Mouse (Mus musculus): ENCODE data around the gene Dnajc1. TPM values are rescaled to one million over a fixed set of nuclear protein-coding genes. Genes with fewer than 3 reads are reported as not detected.
A peak's percentile ranks its signal among the peaks of the same experiment; 100 is the strongest.

The Dnajc1 gene
- polyA plus RNA-seq, 1 experiment from 2014 or later: 36.0 TPM

DNA sequence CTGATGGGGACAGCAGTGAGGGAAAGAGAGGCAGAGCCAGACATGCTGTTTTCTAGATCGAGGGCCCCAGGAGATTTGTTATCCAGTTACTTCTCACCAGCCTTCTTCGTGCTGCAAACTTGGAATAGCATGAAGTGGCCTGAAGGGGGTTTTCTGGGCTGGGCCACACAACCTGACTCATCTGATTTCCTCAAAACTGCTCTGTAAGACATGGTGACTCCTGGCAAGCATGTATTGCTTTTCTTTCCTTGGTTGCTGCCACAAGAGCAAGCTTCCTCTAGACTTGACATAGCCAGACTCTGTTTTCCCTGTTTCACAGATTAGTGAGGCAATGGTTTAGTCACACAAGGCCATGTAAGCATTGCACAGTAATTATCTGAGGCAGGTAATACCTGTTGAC lies 178.6 kb downstream of the Dnajc1 start:
- Histone ChIP-seq H3K4me2 (replicated peaks; ENCODE audit: low read depth, low read length) (no peak overlapping the region), H3K9me3 (ENCODE audit: control insufficient read depth, low read length) (no peaks in the 10 kb centered on the region), H3K27ac (ENCODE audit: low read depth, low read length) (no peak overlapping the region), H3K9ac (ENCODE audit: low read depth, low read length) (no peak overlapping the region), H3K36me3 (ENCODE audit: control insufficient read depth, insufficient read depth, low read length) (peaks cover 74% of the 10 kb centered on the region), H3K4me1 (ENCODE audit: control insufficient read depth, insufficient read depth, low read length) (peaks cover 3% of the 10 kb centered on the region; the same call in 1 of the 2 replicates), H3K27me3 (ENCODE audit: control insufficient read depth, insufficient read depth, low read length) (no peaks in the 10 kb centered on the region), H3K4me3 (ENCODE audit: low read length) (no peak overlapping the region)
- ATAC-seq (ENCODE audit: low FRiP score, low TSS enrichment): no peak
- WGBS: 83% methylated on average over 2 of the region's 2 CpGs

DNA sequence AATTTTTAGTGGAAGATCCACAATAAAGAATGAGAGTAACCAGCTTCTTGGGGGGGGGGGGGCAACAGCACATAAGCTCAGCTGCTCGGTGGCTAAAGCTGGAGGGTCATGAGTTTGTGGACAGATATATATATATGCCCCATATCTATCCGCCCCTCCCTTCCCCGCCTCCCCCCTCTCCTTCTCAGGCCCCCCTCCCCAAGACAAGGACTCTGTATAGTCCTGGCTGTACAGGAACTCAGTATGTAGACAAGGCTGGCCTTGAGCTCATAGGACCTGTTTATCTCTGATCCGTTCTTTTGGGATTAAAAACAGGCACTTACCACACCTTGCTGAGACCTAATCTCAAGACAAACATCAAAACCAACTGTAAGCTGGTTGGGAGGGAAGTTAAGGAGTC lies 182.7 kb downstream of the Dnajc1 start:
- H3K4me1 ChIP-seq (ENCODE audit: control insufficient read depth, insufficient read depth, low read length): no peaks in the 10 kb centered on the region
- H3K36me3 ChIP-seq (ENCODE audit: control insufficient read depth, insufficient read depth, low read length): peaks cover 83% of the 10 kb centered on the region
- no peak for ATAC-seq (ENCODE audit: low FRiP score, low TSS enrichment)
- WGBS: 96% methylated on average over 4 of the region's 4 CpGs
- no peak overlapping the region for H3K4me3 ChIP-seq (ENCODE audit: low read length)
- no peak overlapping the region for H3K27ac ChIP-seq (ENCODE audit: low read depth, low read length)
- no peaks in the 10 kb centered on the region for H3K9me3 ChIP-seq (ENCODE audit: control insufficient read depth, low read length)
- H3K27me3 ChIP-seq (ENCODE audit: control insufficient read depth, insufficient read depth, low read length): no peaks in the 10 kb centered on the region
- H3K4me2 ChIP-seq (replicated peaks; ENCODE audit: low read depth, low read length): no peak overlapping the region
- no peak overlapping the region for H3K9ac ChIP-seq (ENCODE audit: low read depth, low read length)

DNA sequence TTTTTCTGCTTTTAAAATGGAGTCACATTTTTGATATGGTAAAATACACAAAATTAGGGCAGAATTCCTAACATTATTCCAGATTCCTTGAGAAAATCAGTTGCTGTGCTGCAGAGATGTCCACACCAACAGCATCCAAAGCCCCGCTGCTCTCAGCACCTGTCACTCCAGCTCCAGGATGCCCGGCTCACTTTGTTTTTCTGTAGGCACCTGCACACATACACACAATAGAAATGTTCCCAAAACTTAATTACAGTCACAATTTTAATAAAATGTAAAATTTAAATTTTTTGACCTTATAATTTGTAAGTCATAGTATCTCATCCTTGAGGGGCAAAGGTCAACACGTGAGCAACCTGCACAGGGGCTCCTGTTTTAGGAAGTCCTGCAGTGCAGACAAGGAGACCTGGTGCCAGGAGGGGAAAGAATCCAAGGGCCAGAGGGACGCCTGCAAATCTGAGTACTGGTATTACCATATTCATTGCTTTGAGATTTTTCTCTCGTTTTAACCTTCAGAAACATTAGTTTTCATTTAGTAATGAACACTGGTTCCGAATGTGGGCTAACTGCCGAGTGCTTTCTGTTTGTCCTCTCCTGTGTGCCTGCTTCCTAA lies 183.3 kb downstream of the Dnajc1 start:
- WGBS: 92% methylated on average over 7 of the region's 7 CpGs
- H3K9ac ChIP-seq (ENCODE audit: low read depth, low read length): no peak overlapping the region
- no peaks in the 10 kb centered on the region for H3K4me1 ChIP-seq (ENCODE audit: control insufficient read depth, insufficient read depth, low read length)
- H3K4me2 ChIP-seq (replicated peaks; ENCODE audit: low read depth, low read length): no peak overlapping the region
- no peak overlapping the region for H3K4me3 ChIP-seq (ENCODE audit: low read length)
- H3K36me3 ChIP-seq (ENCODE audit: control insufficient read depth, insufficient read depth, low read length): peaks cover 80% of the 10 kb centered on the region
- no peaks in the 10 kb centered on the region for H3K9me3 ChIP-seq (ENCODE audit: control insufficient read depth, low read length)
- no peak overlapping the region for H3K27ac ChIP-seq (ENCODE audit: low read depth, low read length)
- H3K27me3 ChIP-seq (ENCODE audit: control insufficient read depth, insufficient read depth, low read length): no peaks in the 10 kb centered on the region
- no peak for ATAC-seq (ENCODE audit: low FRiP score, low TSS enrichment)

DNA sequence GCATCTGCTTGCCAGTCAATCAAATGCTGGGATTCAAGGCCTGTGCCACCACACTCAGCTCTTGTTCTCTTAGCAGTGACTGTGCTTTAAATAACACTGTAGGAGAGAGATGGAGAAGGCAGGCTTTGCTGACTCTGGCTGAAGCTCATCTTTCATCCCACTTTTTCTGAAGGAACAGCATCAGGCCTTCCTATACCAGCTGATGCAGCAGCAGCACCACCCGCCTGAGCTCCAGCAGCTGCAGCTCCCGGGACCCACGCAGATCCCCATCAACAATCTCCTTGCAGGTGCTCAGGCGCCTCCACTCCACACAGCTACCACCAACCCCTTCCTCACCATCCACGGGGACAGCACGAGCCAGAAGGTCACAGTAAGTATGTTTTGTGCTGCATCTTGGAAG lies 184.1 kb downstream of the Dnajc1 start:
- Histone ChIP-seq H3K9ac (ENCODE audit: low read depth, low read length) (no peak overlapping the region), H3K4me3 (ENCODE audit: low read length) (no peak overlapping the region), H3K27ac (ENCODE audit: low read depth, low read length) (no peak overlapping the region), H3K4me2 (replicated peaks; ENCODE audit: low read depth, low read length) (no peak overlapping the region), H3K9me3 (ENCODE audit: control insufficient read depth, low read length) (no peaks in the 10 kb centered on the region), H3K27me3 (ENCODE audit: control insufficient read depth, insufficient read depth, low read length) (no peaks in the 10 kb centered on the region), H3K4me1 (ENCODE audit: control insufficient read depth, insufficient read depth, low read length) (no peaks in the 10 kb centered on the region), H3K36me3 (ENCODE audit: control insufficient read depth, insufficient read depth, low read length) (peaks cover 80% of the 10 kb centered on the region)
- WGBS: 94% methylated on average over 6 of the region's 6 CpGs
- no peak for ATAC-seq (ENCODE audit: low FRiP score, low TSS enrichment)

DNA sequence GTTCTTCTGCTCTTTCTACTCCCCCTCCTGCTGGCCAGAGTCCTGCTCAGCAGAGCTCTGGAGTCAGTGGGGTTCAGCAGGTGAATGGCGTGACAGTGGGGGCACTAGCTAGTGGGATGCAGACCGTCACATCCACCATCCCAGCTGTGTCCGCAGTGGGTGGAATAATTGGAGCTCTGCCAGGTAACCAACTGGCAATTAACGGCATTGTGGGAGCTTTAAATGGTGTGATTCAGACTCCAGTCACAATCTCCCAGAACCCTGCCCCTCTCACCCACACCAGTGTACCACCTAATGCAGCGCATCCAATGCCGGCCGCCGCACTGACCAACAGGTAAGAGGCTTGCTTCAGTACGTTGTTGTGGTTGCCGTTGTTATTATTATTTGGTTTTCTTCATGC lies 185.8 kb downstream of the Dnajc1 start:
- no peak for ATAC-seq (ENCODE audit: low FRiP score, low TSS enrichment)
- peaks cover 75% of the 10 kb centered on the region for H3K36me3 ChIP-seq (ENCODE audit: control insufficient read depth, insufficient read depth, low read length)
- H3K27me3 ChIP-seq (ENCODE audit: control insufficient read depth, insufficient read depth, low read length): no peaks in the 10 kb centered on the region
- H3K9ac ChIP-seq (ENCODE audit: low read depth, low read length): no peak overlapping the region
- no peak overlapping the region for H3K4me2 ChIP-seq (replicated peaks; ENCODE audit: low read depth, low read length)
- H3K4me1 ChIP-seq (ENCODE audit: control insufficient read depth, insufficient read depth, low read length): no peaks in the 10 kb centered on the region
- no peaks in the 10 kb centered on the region for H3K9me3 ChIP-seq (ENCODE audit: control insufficient read depth, low read length)
- no peak overlapping the region for H3K4me3 ChIP-seq (ENCODE audit: low read length)
- 89% methylated on average over 10 of the region's 10 CpGs for WGBS
- no peak overlapping the region for H3K27ac ChIP-seq (ENCODE audit: low read depth, low read length)

DNA sequence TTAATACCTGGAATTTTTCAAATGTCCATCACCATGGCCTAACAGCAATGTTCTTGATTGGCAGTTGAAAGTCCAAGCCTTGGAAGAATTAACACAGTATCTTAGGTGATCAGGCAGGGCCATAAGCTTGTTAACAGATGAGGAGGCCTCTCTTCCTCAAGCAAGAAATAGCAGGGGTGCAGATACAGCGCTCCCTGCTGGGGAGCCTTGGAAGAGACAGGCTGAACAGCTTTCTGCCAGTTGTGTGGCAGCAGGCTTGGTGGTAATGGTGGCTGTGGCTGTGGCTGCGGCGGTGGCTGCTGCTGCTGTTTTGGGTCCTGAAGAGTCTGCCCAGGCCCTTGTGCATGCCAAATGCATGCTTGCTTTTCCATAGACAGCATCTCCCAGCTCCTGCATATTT lies 187.5 kb downstream of the Dnajc1 start:
- Histone ChIP-seq H3K4me2 (replicated peaks; ENCODE audit: low read depth, low read length) (no peak overlapping the region), H3K27me3 (ENCODE audit: control insufficient read depth, insufficient read depth, low read length) (no peaks in the 10 kb centered on the region), H3K36me3 (ENCODE audit: control insufficient read depth, insufficient read depth, low read length) (peaks cover 65% of the 10 kb centered on the region), H3K9ac (ENCODE audit: low read depth, low read length) (no peak overlapping the region), H3K27ac (ENCODE audit: low read depth, low read length) (no peak overlapping the region), H3K4me1 (ENCODE audit: control insufficient read depth, insufficient read depth, low read length) (no peaks in the 10 kb centered on the region), H3K9me3 (ENCODE audit: control insufficient read depth, low read length) (no peaks in the 10 kb centered on the region), H3K4me3 (ENCODE audit: low read length) (no peak overlapping the region)
- 76% methylated on average over 3 of the region's 3 CpGs for WGBS
- ATAC-seq (ENCODE audit: low FRiP score, low TSS enrichment): peak; percentile 39; the same call in 1 of the 2 replicates

DNA sequence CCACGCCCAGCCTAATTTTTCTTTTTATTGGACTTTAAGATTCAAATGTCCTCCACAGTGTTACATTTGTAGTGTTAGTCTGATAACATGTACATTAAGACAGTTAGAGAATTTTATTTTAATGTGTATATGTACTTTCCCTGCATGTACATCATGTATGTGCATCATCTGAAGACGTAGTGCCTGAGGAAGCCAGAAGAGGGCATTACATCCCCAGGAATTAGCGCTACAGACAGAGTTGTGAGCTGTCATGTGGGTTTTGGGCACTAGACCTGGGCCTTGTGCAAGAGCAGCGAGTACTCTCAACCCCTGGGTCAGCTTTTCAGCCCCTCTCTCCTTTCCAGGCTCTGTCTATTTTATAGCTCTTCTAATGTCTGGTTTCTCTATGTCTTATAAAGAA lies 189.7 kb downstream of the Dnajc1 start:
- no peak overlapping the region for H3K4me3 ChIP-seq (ENCODE audit: low read length)
- no peak for ATAC-seq (ENCODE audit: low FRiP score, low TSS enrichment)
- no peaks in the 10 kb centered on the region for H3K27me3 ChIP-seq (ENCODE audit: control insufficient read depth, insufficient read depth, low read length)
- H3K9ac ChIP-seq (ENCODE audit: low read depth, low read length): no peak overlapping the region
- peaks cover 52% of the 10 kb centered on the region for H3K36me3 ChIP-seq (ENCODE audit: control insufficient read depth, insufficient read depth, low read length)
- no peaks in the 10 kb centered on the region for H3K9me3 ChIP-seq (ENCODE audit: control insufficient read depth, low read length)
- no peak overlapping the region for H3K4me2 ChIP-seq (replicated peaks; ENCODE audit: low read depth, low read length)
- no peaks in the 10 kb centered on the region for H3K4me1 ChIP-seq (ENCODE audit: control insufficient read depth, insufficient read depth, low read length)
- no peak overlapping the region for H3K27ac ChIP-seq (ENCODE audit: low read depth, low read length)
- WGBS: 95% methylated on average over 4 of the region's 4 CpGs

DNA sequence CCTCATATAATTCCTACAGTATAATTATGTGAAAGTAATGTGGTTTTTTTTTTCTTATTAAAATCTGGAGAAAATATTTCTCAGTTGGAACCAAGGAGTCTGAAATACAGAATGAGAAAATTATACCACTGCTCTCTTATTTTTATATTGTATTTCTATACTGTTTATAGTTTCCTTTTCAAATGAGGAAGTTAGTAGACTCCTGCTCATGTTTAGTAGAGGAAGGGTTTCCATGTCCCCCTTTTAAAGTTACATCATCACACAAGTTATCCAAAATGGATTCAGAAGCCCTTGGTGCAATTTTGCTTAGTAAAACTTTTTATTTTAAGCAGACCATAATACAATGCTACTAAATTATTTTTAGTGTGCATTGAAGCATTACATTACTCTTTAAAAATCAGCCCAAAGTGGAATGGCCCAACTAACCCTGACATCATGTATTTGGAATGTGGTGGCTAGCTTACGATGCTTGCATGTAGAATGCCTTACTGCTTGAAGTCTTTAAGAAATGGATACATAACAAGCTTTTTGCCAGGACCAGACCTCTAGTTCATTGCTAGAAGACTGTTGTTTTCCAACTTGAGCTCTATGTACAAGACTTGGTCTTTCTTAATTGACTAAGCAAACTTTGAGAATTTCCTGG lies 190.7 kb downstream of the Dnajc1 start:
- Histone ChIP-seq H3K4me1 (ENCODE audit: control insufficient read depth, insufficient read depth, low read length) (no peaks in the 10 kb centered on the region), H3K36me3 (ENCODE audit: control insufficient read depth, insufficient read depth, low read length) (peaks cover 55% of the 10 kb centered on the region), H3K27me3 (ENCODE audit: control insufficient read depth, insufficient read depth, low read length) (no peaks in the 10 kb centered on the region), H3K4me3 (ENCODE audit: low read length) (no peak overlapping the region), H3K4me2 (replicated peaks; ENCODE audit: low read depth, low read length) (no peak overlapping the region), H3K27ac (ENCODE audit: low read depth, low read length) (no peak overlapping the region), H3K9ac (ENCODE audit: low read depth, low read length) (no peak overlapping the region), H3K9me3 (ENCODE audit: control insufficient read depth, low read length) (no peaks in the 10 kb centered on the region)
- ATAC-seq (ENCODE audit: low FRiP score, low TSS enrichment): no peak
- WGBS: 73% methylated on average over 1 of the region's 1 CpGs

DNA sequence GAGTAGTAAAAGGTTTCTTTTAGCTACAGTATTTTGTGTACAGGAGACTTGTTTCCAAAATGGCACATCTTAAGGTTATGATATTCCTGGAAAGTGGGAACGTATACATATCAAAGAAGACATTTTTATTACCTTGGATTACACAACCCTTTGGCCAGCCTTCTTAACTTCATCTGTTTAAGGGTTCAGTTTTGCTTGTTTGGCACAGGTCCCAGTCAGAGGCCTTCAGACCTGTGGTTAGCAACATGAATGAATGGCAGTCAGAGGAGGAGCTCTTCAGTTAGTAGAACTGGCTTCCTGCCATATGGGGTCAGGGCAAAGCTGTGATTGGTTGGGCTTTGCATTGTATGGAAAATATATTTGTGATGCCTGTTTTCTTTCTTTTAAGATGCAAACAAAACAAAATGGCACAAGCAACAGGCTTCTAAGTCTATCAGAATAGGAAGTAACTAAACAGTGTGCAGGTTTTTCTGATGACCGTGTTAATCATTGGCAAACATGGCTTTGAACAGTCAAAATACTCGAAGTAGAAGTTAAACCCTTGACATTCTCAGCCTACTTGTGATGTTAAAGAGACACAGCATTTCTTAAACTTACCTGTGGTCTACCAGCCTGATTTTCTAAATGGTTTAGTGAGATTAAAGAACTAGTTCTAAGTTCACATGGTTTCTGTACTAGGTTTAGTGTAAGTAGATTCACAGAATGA lies 196.8 kb downstream of the Dnajc1 start:
- H3K27ac ChIP-seq (ENCODE audit: low read depth, low read length): no peak overlapping the region
- no peak overlapping the region for H3K4me2 ChIP-seq (replicated peaks; ENCODE audit: low read depth, low read length)
- ATAC-seq (ENCODE audit: low FRiP score, low TSS enrichment): peak; percentile 93
- H3K36me3 ChIP-seq (ENCODE audit: control insufficient read depth, insufficient read depth, low read length): peaks cover 26% of the 10 kb centered on the region; the same call in 1 of the 2 replicates
- no peak overlapping the region for H3K4me3 ChIP-seq (ENCODE audit: low read length)
- no peaks in the 10 kb centered on the region for H3K27me3 ChIP-seq (ENCODE audit: control insufficient read depth, insufficient read depth, low read length)
- H3K4me1 ChIP-seq (ENCODE audit: control insufficient read depth, insufficient read depth, low read length): no peaks in the 10 kb centered on the region
- WGBS: 63% methylated on average over 3 of the region's 3 CpGs
- H3K9ac ChIP-seq (ENCODE audit: low read depth, low read length): no peak overlapping the region
- no peaks in the 10 kb centered on the region for H3K9me3 ChIP-seq (ENCODE audit: control insufficient read depth, low read length)

Data from kidney, embryonic 14.5 days (tissue).